In genomic region chr15:25685186-25685585, GRCm38 (mm10) we compare ENCODE assay signal across 29 mouse cellular contexts.
A peak's percentile ranks its signal among the peaks of the same experiment; 100 is the strongest.
DNase-seq lines count a peak whose midpoint lies in the region; ATAC-seq and TF ChIP-seq lines count a peak whose summit lies in the region.
"Had no signal": no experiment of that assay in that cellular context is flagged by ENCODE, and none has a peak within 500 bp of the region (broad histone marks: within the 10 kb centered on the region; RNA-seq: fewer than 3 reads in every experiment).

No protein-coding gene starts in this region.

- WGBS in kidney, adult 2 months, result 33% methylated on average over 9 of the region's 9 CpGs
- 52% methylated on average over 9 of the region's 9 CpGs for WGBS in kidney, embryonic 14.5 days
- 92% methylated on average over 9 of the region's 9 CpGs for WGBS in forebrain, embryonic 11.5 days

- no peaks in the 10 kb centered on the region for H3K9me3 ChIP-seq in kidney, embryonic 14.5 days (ENCODE audit: control insufficient read depth, low read length)
- H3K9me3 ChIP-seq in forebrain, embryonic 11.5 days (ENCODE audit: control insufficient read depth, low read length), result no peaks in the 10 kb centered on the region
- H3K9me3 ChIP-seq: embryonic facial prominence, embryonic 12.5 days; forebrain, embryonic 12.5 days; hindbrain, embryonic 10.5 days; hindbrain, embryonic 15.5 days; limb, embryonic 13.5 days; liver, embryonic 12.5 days had no signal

- in situ Hi-C loops in Patski (cut with MboI; ENCODE audit: low pct_unique_long_range_greater_than_20kb), result loop anchor here (5.0 kb wide), 1 partner anchor 43 kb away; no protein-coding TSS in a partner anchor

- peak overlapping the region; percentile 28 for H3K27ac ChIP-seq in kidney, adult 2 months (ENCODE audit: insufficient read depth, low read depth, low read length)
- H3K27ac ChIP-seq in kidney, embryonic 14.5 days (ENCODE audit: low read depth, low read length), result no peak overlapping the region
- H3K27ac ChIP-seq in forebrain, embryonic 11.5 days (ENCODE audit: low read depth, low read length), result no peak overlapping the region
- H3K27ac ChIP-seq: embryonic facial prominence, embryonic 12.5 days; forebrain, embryonic 12.5 days; hindbrain, embryonic 10.5 days; hindbrain, embryonic 15.5 days; limb, embryonic 13.5 days; liver, embryonic 12.5 days had no signal

- no peaks in the 10 kb centered on the region for H3K36me3 ChIP-seq in kidney, adult 2 months (ENCODE audit: control insufficient read depth, insufficient read depth, low read length)
- H3K36me3 ChIP-seq in kidney, embryonic 14.5 days (ENCODE audit: control insufficient read depth, insufficient read depth, low read length), result no peaks in the 10 kb centered on the region
- no peaks in the 10 kb centered on the region for H3K36me3 ChIP-seq in forebrain, embryonic 11.5 days (ENCODE audit: control insufficient read depth, insufficient read depth, low read length)
- H3K36me3 ChIP-seq: embryonic facial prominence, embryonic 12.5 days; forebrain, embryonic 12.5 days; hindbrain, embryonic 15.5 days; limb, embryonic 13.5 days had no signal

- H3K9ac ChIP-seq in kidney, embryonic 14.5 days (ENCODE audit: low read depth, low read length), result no peak overlapping the region
- no peak overlapping the region for H3K9ac ChIP-seq in forebrain, embryonic 11.5 days (ENCODE audit: low read length)
- H3K9ac ChIP-seq: embryonic facial prominence, embryonic 12.5 days; forebrain, embryonic 12.5 days; forebrain, postnatal 0 days; hindbrain, embryonic 15.5 days; limb, embryonic 13.5 days; liver, embryonic 12.5 days; liver, postnatal 0 days had no signal

- H3K4me1 ChIP-seq in kidney, adult 2 months (ENCODE audit: control insufficient read depth, insufficient read depth, low read length), result peaks cover 32% of the 10 kb centered on the region
- H3K4me1 ChIP-seq in kidney, embryonic 14.5 days (ENCODE audit: control insufficient read depth, insufficient read depth, low read length), result peaks cover 30% of the 10 kb centered on the region
- H3K4me1 ChIP-seq in forebrain, embryonic 11.5 days (replicated peaks; ENCODE audit: control insufficient read depth, insufficient read depth, low read length), result peaks cover 9% of the 10 kb centered on the region

- TF ChIP-seq CTCF in kidney, adult 2 months (conservative IDR thresholded peaks at IDR 0.05; ENCODE audit: insufficient read depth, insufficient read length, low read depth, low read length), result no peak
- no peak for TF ChIP-seq CTCF in Patski (IDR thresholded peaks at IDR 0.05)

- POLR2A ChIA-PET in Patski (lab: Charles Lee), result no interaction called here

- H3K4me3 ChIP-seq in kidney, adult 2 months (ENCODE audit: insufficient read depth, low read depth, low read length), result no peak overlapping the region
- H3K4me3 ChIP-seq in kidney, embryonic 14.5 days (ENCODE audit: low read length), result no peak overlapping the region
- no peak overlapping the region for H3K4me3 ChIP-seq in forebrain, embryonic 11.5 days (ENCODE audit: low read depth, low read length)
- H3K4me3 ChIP-seq: embryonic facial prominence, embryonic 12.5 days; forebrain, embryonic 12.5 days; hindbrain, embryonic 10.5 days; hindbrain, embryonic 15.5 days; limb, embryonic 13.5 days; liver, embryonic 12.5 days had no signal

- no peak for ATAC-seq in kidney, embryonic 14.5 days (ENCODE audit: low FRiP score, low TSS enrichment)
- no peak for ATAC-seq in Patski
- no peak for ATAC-seq in forebrain, embryonic 11.5 days (replicated peaks; ENCODE audit: low FRiP score)
- ATAC-seq: forebrain, postnatal 0 days; inflammation-experienced regulatory T-cells, adult 6 months; liver, embryonic 12.5 days; liver, postnatal 0 days; midbrain, embryonic 16.5 days had no signal

- no peak for TF ChIP-seq POLR2A in kidney, adult 2 months (IDR thresholded peaks at IDR 0.05; ENCODE audit: low read depth, low read length)

- H3K4me2 ChIP-seq in kidney, embryonic 14.5 days (replicated peaks; ENCODE audit: low read depth, low read length), result no peak overlapping the region
- H3K4me2 ChIP-seq in forebrain, embryonic 11.5 days (ENCODE audit: low read depth, low read length, severe bottlenecking), result no peak overlapping the region
- H3K4me2 ChIP-seq: embryonic facial prominence, embryonic 12.5 days; forebrain, embryonic 12.5 days; hindbrain, embryonic 15.5 days; limb, embryonic 13.5 days; liver, embryonic 12.5 days; midbrain, embryonic 11.5 days had no signal

- DNase-seq in frontal cortex, adult 2 months (ENCODE audit: extremely low spot score in 1 of 2, low spot score in 1 of 2), result peak; percentile 19 to 34
- DNase-seq in frontal cortex, postnatal 25 days (ENCODE audit: low spot score in 2 of 2), result no peak
- DNase-seq in kidney, adult 2 months, result peak; percentile 67
- DNase-seq in Patski (ENCODE audit: low read depth, low spot score), result peak; percentile 17
- DNase-seq in gonadal fat pad, adult 2 months (ENCODE audit: low read depth), result peak; percentile 24
- no peak for DNase-seq in embryo, embryonic 9.5 days (ENCODE audit: extremely low spot score)
- no peak for DNase-seq in forebrain, embryonic 11.5 days (ENCODE audit: low spot score)
- DNase-seq: adrenal gland, postnatal 25 days; cerebellum, adult 18-20 months; cerebellum, postnatal 25 days; forebrain, postnatal 0 days; gastrocnemius, postnatal 10 days; heart, postnatal 14 days; layer of hippocampus, adult 9-11 months; liver, postnatal 0 days; lung, postnatal 36 days; right cerebral cortex, postnatal 25 days; thymus, adult 18-20 months; thymus, postnatal 25 days had no signal

- H3K27me3 ChIP-seq in kidney, adult 2 months (replicated peaks; ENCODE audit: control insufficient read depth, insufficient read depth, low read length), result no peaks in the 10 kb centered on the region
- H3K27me3 ChIP-seq in kidney, embryonic 14.5 days (ENCODE audit: control insufficient read depth, insufficient read depth, low read length), result no peaks in the 10 kb centered on the region
- no peaks in the 10 kb centered on the region for H3K27me3 ChIP-seq in Patski
- H3K27me3 ChIP-seq in forebrain, embryonic 11.5 days (ENCODE audit: control insufficient read depth, insufficient read depth, low read length), result no peaks in the 10 kb centered on the region; the same call in 1 of the 2 replicates
- H3K27me3 ChIP-seq: embryonic facial prominence, embryonic 12.5 days; hindbrain, embryonic 15.5 days; limb, embryonic 13.5 days; liver, embryonic 12.5 days had no signal

- CTCF ChIA-PET in Patski (lab: Charles Lee), result interaction anchor here (1.4 kb wide), 1 partner anchor 10 kb away, joined by 3 read pairs; no protein-coding TSS in a partner anchor

Comparison
In these comparisons a context has a peak if more than half of its experiments do, and no peak if none do; other contexts are left out.
1. DNase-seq: peak in frontal cortex, adult 2 months (2 of 2), kidney, adult 2 months (single experiment), Patski (single experiment) and gonadal fat pad, adult 2 months (single experiment); none in frontal cortex, postnatal 25 days (0 of 2), embryo, embryonic 9.5 days (single experiment) and forebrain, embryonic 11.5 days (single experiment).